21 mouse cellular contexts compared by ENCODE assay signal in the genomic region with DNA sequence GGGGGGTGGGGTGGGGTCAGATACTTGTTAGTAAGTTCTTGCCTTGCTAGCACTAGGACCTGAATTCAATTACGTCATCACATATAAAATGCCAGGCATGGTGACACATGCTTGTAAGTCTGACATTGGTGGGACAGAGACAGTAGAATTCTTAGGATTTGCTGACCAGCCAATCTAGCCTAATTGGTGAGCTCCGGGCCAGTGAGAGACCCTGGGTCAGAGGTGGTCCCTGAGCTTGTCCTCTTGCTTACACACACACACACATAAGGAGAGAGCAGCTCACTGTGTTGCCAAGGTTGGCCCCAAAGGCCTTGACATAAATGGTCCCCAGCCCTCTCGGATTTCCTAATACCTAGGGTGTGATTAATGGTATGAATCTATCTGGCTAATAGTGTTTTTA. TPM values are rescaled to one million over a fixed set of nuclear protein-coding genes. Genes with fewer than 3 reads are reported as not detected.
DNase-seq lines count a peak whose midpoint lies in the region; ATAC-seq and TF ChIP-seq lines count a peak whose summit lies in the region.
"Had no signal": no experiment of that assay in that cellular context is flagged by ENCODE, and none has a peak within 500 bp of the region (broad histone marks: within the 10 kb centered on the region; RNA-seq: fewer than 3 reads in every experiment).

No protein-coding gene starts in this region.

- H3K9ac ChIP-seq in liver, embryonic 12.5 days, result no peak overlapping the region
- H3K9ac ChIP-seq in liver, postnatal 0 days (replicated peaks), result no peak overlapping the region
- H3K9ac ChIP-seq: embryonic facial prominence, embryonic 12.5 days; forebrain, embryonic 13.5 days; forebrain, embryonic 15.5 days; forebrain, postnatal 0 days had no signal

- H3K27ac ChIP-seq in liver, embryonic 12.5 days, result peak overlapping the region; percentile 12; the same call in 1 of the 2 replicates
- H3K27ac ChIP-seq in liver, postnatal 0 days (ENCODE audit: low read depth), result no peak overlapping the region
- H3K27ac ChIP-seq: embryonic facial prominence, embryonic 10.5 days; embryonic facial prominence, embryonic 12.5 days; forebrain, embryonic 13.5 days; forebrain, embryonic 15.5 days had no signal

- peaks cover 76% of the 10 kb centered on the region for H3K4me1 ChIP-seq in liver, embryonic 12.5 days
- 0 out of 2 replicates have a peak, but pooled peaks cover 7% of the 10 kb centered on the region for H3K4me1 ChIP-seq in liver, postnatal 0 days (ENCODE audit: insufficient read depth)
- H3K4me1 ChIP-seq: embryonic facial prominence, embryonic 10.5 days; embryonic facial prominence, embryonic 12.5 days; forebrain, embryonic 13.5 days; forebrain, embryonic 15.5 days had no signal

- no peak overlapping the region for H3K4me3 ChIP-seq in liver, embryonic 12.5 days
- no peak overlapping the region for H3K4me3 ChIP-seq in liver, postnatal 0 days (ENCODE audit: low read depth, low read length)
- H3K4me3 ChIP-seq: embryonic facial prominence, embryonic 10.5 days; embryonic facial prominence, embryonic 12.5 days; forebrain, embryonic 13.5 days; forebrain, embryonic 15.5 days had no signal

- peak; percentile 69 for DNase-seq in adrenal gland, adult 2 months
- no peak for DNase-seq in adrenal gland, postnatal 25 days
- DNase-seq in liver, postnatal 0 days, result no peak
- DNase-seq: B cell, adult 2 months; cerebellum, adult 11-12 months; cerebellum, adult 2 months; cerebellum, adult 9-10 months; cerebellum, postnatal 10 days; cerebellum, postnatal 25 days; forebrain, postnatal 0 days had no signal

- WGBS in liver, embryonic 12.5 days (ENCODE audit: insufficient replicate concordance), result 87% methylated on average over 3 of the region's 3 CpGs
- 95% methylated on average over 3 of the region's 3 CpGs for WGBS in liver, postnatal 0 days (ENCODE audit: insufficient replicate concordance)

- no peak for TF ChIP-seq CTCF in liver, postnatal 0 days (IDR thresholded peaks at IDR 0.05; ENCODE audit: low read depth)

- H3K4me2 ChIP-seq in liver, embryonic 12.5 days, result no peak overlapping the region
- no peak overlapping the region for H3K4me2 ChIP-seq in liver, postnatal 0 days (ENCODE audit: low read depth, low read length)
- H3K4me2 ChIP-seq: embryonic facial prominence, embryonic 12.5 days; forebrain, embryonic 13.5 days; forebrain, embryonic 15.5 days had no signal

- peaks cover 72% of the 10 kb centered on the region for H3K36me3 ChIP-seq in liver, embryonic 12.5 days
- peaks cover 58% of the 10 kb centered on the region for H3K36me3 ChIP-seq in liver, postnatal 0 days (replicated peaks; ENCODE audit: insufficient read depth, low read length)

- no peaks in the 10 kb centered on the region for H3K27me3 ChIP-seq in liver, embryonic 12.5 days (replicated peaks)
- no peaks in the 10 kb centered on the region for H3K27me3 ChIP-seq in liver, postnatal 0 days (ENCODE audit: insufficient read depth, low read length)
- H3K27me3 ChIP-seq: CH12.LX; embryonic facial prominence, embryonic 12.5 days; forebrain, embryonic 13.5 days; forebrain, embryonic 15.5 days; Patski had no signal

- no peak for ATAC-seq in liver, embryonic 12.5 days
- no peak for ATAC-seq in liver, postnatal 0 days
- ATAC-seq in megakaryocyte-erythroid progenitor cell, adult 5-6 weeks (replicated peaks; ENCODE audit: low FRiP score, low TSS enrichment, poor library complexity, severe bottlenecking), result no peak
- ATAC-seq: activated CD4-positive, CD25-positive, alpha-beta regulatory T cell, adult 4 months; CD4-positive, CD25-positive, alpha-beta regulatory T cell, adult 4 months; forebrain, embryonic 13.5 days; forebrain, embryonic 15.5 days; forebrain, postnatal 0 days; Patski had no signal

- no peak for TF ChIP-seq EP300 in liver, postnatal 0 days (IDR thresholded peaks at IDR 0.05; ENCODE audit: low read depth)

- no peaks in the 10 kb centered on the region for H3K9me3 ChIP-seq in liver, embryonic 12.5 days (replicated peaks)
- H3K9me3 ChIP-seq in liver, postnatal 0 days (ENCODE audit: low read length), result no peaks in the 10 kb centered on the region
- H3K9me3 ChIP-seq: embryonic facial prominence, embryonic 10.5 days; embryonic facial prominence, embryonic 12.5 days; forebrain, embryonic 13.5 days; forebrain, embryonic 15.5 days; G1E had no signal

RNA-seq across cellular contexts. Expression of a gene that starts 36.2 kb away (rescaled TPM):
- 100 to 1,000 TPM in 1 of 2 experiments, 10 to 100 TPM in 1; 76.9 to 195 TPM for total RNA-seq in adrenal gland, adult 2 months (2021)
- 10.7 and 14.0 TPM in 2 replicates for polyA plus RNA-seq in adrenal gland, adult 2 months (2012; rRNA removed)
- 144 and 146 TPM in 2 replicates for total RNA-seq in adrenal gland, postnatal 25 days (2021)
- 36.3 and 38.4 TPM in 2 replicates for polyA plus RNA-seq in liver, embryonic 12.5 days (2016; fragmentation: Nextera tagmentation; extraction: Ambion mirVana)
- polyA plus RNA-seq in liver, postnatal 0 days (2015; fragmentation: Nextera tagmentation; extraction: Ambion mirVana), result 22.5 and 22.9 TPM in 2 replicates
- 78.6 and 81.4 TPM in 2 replicates for total RNA-seq in megakaryocyte-erythroid progenitor cell, adult 5-6 weeks (2014; fragmentation: Nextera tagmentation)
- 62.7 and 77.5 TPM in 2 replicates for total RNA-seq in megakaryocyte-erythroid progenitor cell, adult 5-6 weeks (2017)
